Mouse (Mus musculus): Measurements from ENCODE around the gene Gtf2h3. TPM values are rescaled to one million over a fixed set of nuclear protein-coding genes. Genes with fewer than 3 reads are reported as not detected.
A peak's percentile ranks its signal among the peaks of the same experiment; 100 is the strongest.
"Not testable (repeated sequence)": the region's sequence is repeated elsewhere in the genome, so short reads cannot be mapped to it uniquely, and the experiment has no call there.

Gene Gtf2h3
- 10 to 100 TPM; 17.0 to 18.1 TPM for total RNA-seq (2021)
- long read RNA-seq, experiment 1, transcript Gtf2h3-201 (13 exons, 2,672 nt) = major isoform, 37 of 43 reads
- long read RNA-seq, experiment 1, partial matches to known transcripts = 1 of 43 reads
- long read RNA-seq, experiment 1, other reads (novel, unspliced or antisense) = 5 of 43 reads
- long read RNA-seq, experiment 2, transcript Gtf2h3-201 (13 exons, 2,672 nt) = major isoform, 31 of 37 reads
- long read RNA-seq, experiment 2, partial matches to known transcripts = 1 of 37 reads
- long read RNA-seq, experiment 2, other reads (novel, unspliced or antisense) = 5 of 37 reads

- DNase-seq (ENCODE audit: low spot score) = peak; percentile 93
These were observed at the start of gene Gtf2h3, which contains the start of gene Eif2b1 for GRCm38 (mm10) chr5:124578633-124579317. Gene Gtf2h3 (plus strand): TSS chr5:124579140. Gene Eif2b1 (minus strand): TSS chr5:124579131.

GRCm38 (mm10) chr5:124529191-124529651 is 49.7 kb upstream of the Gtf2h3 start:
- peak; percentile 61 for DNase-seq (ENCODE audit: low spot score)

- DNase-seq (ENCODE audit: low spot score) = peak; percentile 32
These were observed 49.2 kb upstream of the Gtf2h3 start for GRCm38 (mm10) chr5:124529697-124530096.

GRCm38 (mm10) chr5:124530655-124531582 is 48.0 kb upstream of the Gtf2h3 start, which contains the start of gene Rilpl1:
Gene Rilpl1 (minus strand): TSS chr5:124531391.
- peak; percentile 83 for DNase-seq (ENCODE audit: low spot score)

GRCm38 (mm10) chr5:124531583-124531930 is 47.4 kb upstream of the Gtf2h3 start:
- no peak for DNase-seq (ENCODE audit: low spot score)

GRCm38 (mm10) chr5:124532451-124532850 is 46.5 kb upstream of the Gtf2h3 start:
- no peak for DNase-seq (ENCODE audit: low spot score)

GRCm38 (mm10) chr5:124535016-124535415 is 43.9 kb upstream of the Gtf2h3 start:
- no peak for DNase-seq (ENCODE audit: low spot score)

GRCm38 (mm10) chr5:124536776-124537175 is 42.2 kb upstream of the Gtf2h3 start:
- DNase-seq (ENCODE audit: low spot score) = peak; percentile 54

- peak; percentile 80 for DNase-seq (ENCODE audit: low spot score)
These were observed 39.8 kb upstream of the Gtf2h3 start for GRCm38 (mm10) chr5:124538813-124539792.

- DNase-seq (ENCODE audit: low spot score) = no peak
These were observed 39.0 kb upstream of the Gtf2h3 start for GRCm38 (mm10) chr5:124539905-124540304.

GRCm38 (mm10) chr5:124540383-124540786 is 38.6 kb upstream of the Gtf2h3 start, which contains the start of gene Tmed2:
Gene Tmed2 (plus strand): TSS chr5:124540695.
- peak; percentile 96 for DNase-seq (ENCODE audit: low spot score)

- peak; percentile 74 for DNase-seq (ENCODE audit: low spot score)
These were observed 37.9 kb upstream of the Gtf2h3 start for GRCm38 (mm10) chr5:124540905-124541601.

GRCm38 (mm10) chr5:124541602-124541973 is 37.4 kb upstream of the Gtf2h3 start:
- no peak for DNase-seq (ENCODE audit: low spot score)

- DNase-seq (ENCODE audit: low spot score) = not testable (repeated sequence)
These were observed 28.2 kb upstream of the Gtf2h3 start for GRCm38 (mm10) chr5:124550737-124551136.

- not testable (repeated sequence) for DNase-seq (ENCODE audit: low spot score)
These were observed 27.4 kb upstream of the Gtf2h3 start for GRCm38 (mm10) chr5:124551349-124552093.

GRCm38 (mm10) chr5:124552094-124552472 is 26.9 kb upstream of the Gtf2h3 start:
- DNase-seq (ENCODE audit: low spot score) = no peak

- peak; percentile 93 for DNase-seq (ENCODE audit: low spot score)
These were observed 26.2 kb upstream of the Gtf2h3 start, which contains the start of gene Ddx55 for GRCm38 (mm10) chr5:124552558-124553307. Gene Ddx55 (plus strand): TSS chr5:124552864.

- no peak for DNase-seq (ENCODE audit: low spot score)
These were observed 25.3 kb upstream of the Gtf2h3 start for GRCm38 (mm10) chr5:124553607-124554006.

Measured in gastrocnemius, adult 18-20 months (tissue).